Mouse (Mus musculus) cerebellum, adult 2 months (tissue): ENCODE results near the gene Cd59b.

ENCODE experiments used
- CTCF ChIP-seq: fragments of 200-500 bp; IDR thresholded peaks from 2 replicates; pipeline ENCODE4 v1.5.1; 2011; ENCODE audit warnings: low read depth, mild to moderate bottlenecking, control low read depth, low read length, moderate library complexity, borderline replicate concordance; ENCODE audit not compliant: insufficient read depth
- POLR2A ChIP-seq: fragments of 200-500 bp; IDR thresholded peaks from 2 replicates; pipeline ENCODE4 v1.6.1; 2011; ENCODE audit warnings: low read length, control low read depth, borderline replicate concordance; ENCODE audit not compliant: insufficient read depth

GRCm38 (mm10) chr2:104028139-104028723 lies 41.4 kb upstream of the Cd59b start, which contains the start of gene 4931422A03Rik:
- TF ChIP-seq CTCF (no peak), POLR2A (no peak)
